Mouse (Mus musculus): ENCODE results near the gene Plekho2. TPM values are rescaled to one million over a fixed set of nuclear protein-coding genes. Genes with fewer than 3 reads are reported as not detected.

Plekho2 gene
- total and polyA plus RNA-seq, 3 experiments = 7.6 to 12.9 TPM; not detected in 1

DNA sequence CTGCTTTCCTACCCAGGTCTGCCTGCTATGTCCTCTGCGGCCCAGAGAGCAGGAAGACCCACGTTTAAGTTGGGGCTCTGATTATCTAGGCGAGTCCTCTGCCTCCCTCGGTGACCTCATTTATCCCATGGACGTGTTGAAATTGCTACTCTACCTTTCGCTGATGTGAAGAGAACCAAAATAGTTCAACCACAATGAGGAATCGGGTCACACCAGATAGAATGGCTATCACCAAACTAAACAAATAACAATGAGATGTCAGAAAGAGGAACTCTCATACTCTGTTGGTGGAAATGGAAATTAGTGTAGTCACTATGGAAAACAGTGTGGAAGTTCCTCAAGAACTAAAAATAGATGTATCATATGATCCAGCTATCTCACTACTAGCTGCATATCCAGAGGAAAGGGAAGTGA lies 37.7 kb downstream of the Plekho2 start (continued):
- TF ChIP-seq SMC3 (IDR thresholded peaks at IDR 0.05; ENCODE audit: low read depth, low read length) = no peak

DNA sequence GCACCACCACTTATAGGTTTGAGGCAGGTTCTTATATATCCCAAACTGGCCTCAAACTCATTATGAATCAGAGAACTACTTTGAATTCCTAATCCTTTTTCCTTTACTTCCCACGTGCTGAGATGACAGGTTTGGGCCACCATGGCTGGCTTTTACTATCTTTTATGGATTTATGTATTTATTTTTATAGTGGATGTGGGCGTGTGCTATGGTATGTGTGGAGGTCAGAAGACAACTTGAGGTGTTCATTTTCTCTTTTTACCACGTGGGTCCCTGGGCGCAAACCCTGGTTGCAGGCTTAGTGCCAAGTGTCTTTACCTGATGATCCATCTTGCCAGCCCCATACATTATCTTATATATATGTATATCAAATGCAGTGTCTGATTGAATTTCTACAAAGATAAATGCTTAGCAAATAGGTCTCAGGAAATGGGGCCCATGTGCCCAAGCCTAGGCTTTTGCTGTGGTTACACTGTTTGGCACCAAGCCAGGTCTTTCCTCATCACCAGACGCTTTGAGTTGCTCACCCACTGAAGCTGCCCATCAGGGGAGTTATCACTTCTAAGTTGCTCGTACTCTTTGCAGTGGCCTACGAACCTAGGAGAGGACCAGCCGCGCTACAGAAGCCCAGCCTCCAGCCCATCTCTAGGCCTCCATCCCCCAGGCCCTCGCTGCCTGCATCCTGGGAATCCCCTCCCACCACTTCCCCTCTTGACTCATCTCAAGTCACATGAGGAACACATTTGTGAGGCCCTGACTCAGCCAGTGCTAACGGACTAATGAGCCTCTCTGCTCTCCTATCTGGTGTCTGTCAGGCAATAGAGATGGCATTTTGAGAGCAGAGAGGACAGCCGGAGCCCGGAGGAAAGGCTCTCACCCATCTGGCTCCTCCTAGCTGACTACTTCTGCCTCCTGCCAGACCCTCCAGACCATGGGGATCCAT lies 38.4 kb downstream of the Plekho2 start:
- peaks cover 5 to 28% of the 10 kb centered on the region in 2 experiments for H3K4me1 ChIP-seq (ENCODE audit: control insufficient read depth in 1 of 2, insufficient read depth in 2 of 2, low read length in 2 of 2)
- H3K27me3 ChIP-seq (ENCODE audit: control insufficient read depth in 1 of 2, insufficient read depth in 2 of 2, low read length in 2 of 2) = no peaks in the 10 kb centered on the region
- peak overlapping the region; percentile 94 for H3K27ac ChIP-seq (ENCODE audit: control insufficient read depth, low read depth, low read length)
- peak overlapping the region; percentile 25 to 31 for H3K4me3 ChIP-seq (ENCODE audit: control insufficient read depth in 1 of 2, insufficient read depth in 1 of 2, low read depth in 2 of 2, low read length in 2 of 2)
- peak overlapping the region; percentile 54 for H3K9ac ChIP-seq (ENCODE audit: control insufficient read depth, low read depth, low read length, poor library complexity, severe bottlenecking)
- peaks cover 0 to 24% of the 10 kb centered on the region in 2 experiments; a peak in 2 of 4 replicates for H3K36me3 ChIP-seq (ENCODE audit: control insufficient read depth in 1 of 2, insufficient read depth in 2 of 2, low read length in 2 of 2)
- DNase-seq (ENCODE audit: low read depth, low spot score) = peak; percentile 95
- H3K79me2 ChIP-seq (ENCODE audit: control insufficient read depth, insufficient read depth, low read length, poor library complexity) = no peaks in the 10 kb centered on the region
- no peaks in the 10 kb centered on the region for H3K9me3 ChIP-seq (replicated peaks; ENCODE audit: insufficient read depth, low read length)
- TF ChIP-seq GATA1 (IDR thresholded peaks at IDR 0.05; ENCODE audit: low read depth, low read length) = peak; percentile 58
- TF ChIP-seq CHD2 (IDR thresholded peaks at IDR 0.05; ENCODE audit: low read length) = no peak
- TF ChIP-seq POLR2A (IDR thresholded peaks at IDR 0.05; ENCODE audit: control insufficient read depth in 1 of 2, insufficient read depth in 1 of 2, low read depth in 1 of 2, low read length in 2 of 2, poor library complexity in 1 of 2) = peak in 1 of 2 experiments; percentile 62; a peak in 2 of 4 replicates
- TF ChIP-seq HCFC1 (IDR thresholded peaks at IDR 0.05; ENCODE audit: low read depth, low read length) = peak; percentile 50; the same call in 1 of the 2 replicates
- 0 out of 2 replicates have a peak, but pooled peaks have one; percentile 42 for TF ChIP-seq MYB (IDR thresholded peaks at IDR 0.05; ENCODE audit: low read depth, low read length)
- TF ChIP-seq USF1 (IDR thresholded peaks at IDR 0.05; ENCODE audit: low read depth, low read length) = peak; percentile 84
- 0 out of 2 replicates have a peak, but pooled peaks have one; percentile 44 for TF ChIP-seq ZKSCAN1 (IDR thresholded peaks at IDR 0.05; ENCODE audit: low read depth, low read length)
- 0 out of 2 replicates have a peak, but pooled peaks have one; percentile 72 for TF ChIP-seq POLR2AphosphoS5 (IDR thresholded peaks at IDR 0.05; ENCODE audit: borderline replicate concordance, low read depth, low read length)
- no peak for TF ChIP-seq NRF1 (IDR thresholded peaks at IDR 0.05; ENCODE audit: insufficient read depth, low read depth, low read length, poor library complexity, severe bottlenecking)
- no peak for TF ChIP-seq ELF1 (IDR thresholded peaks at IDR 0.05; ENCODE audit: low read depth, low read length)
- 0 out of 2 replicates have a peak, but pooled peaks have one; percentile 46 for TF ChIP-seq ZMIZ1 (IDR thresholded peaks at IDR 0.05; ENCODE audit: low read depth, low read length)
- TF ChIP-seq SMC3 (IDR thresholded peaks at IDR 0.05; ENCODE audit: low read depth, low read length) = 0 out of 2 replicates have a peak, but pooled peaks have one; percentile 3
- peak; percentile 57 to 62 for TF ChIP-seq EP300 (IDR thresholded peaks at IDR 0.05; ENCODE audit: low read depth in 1 of 2, low read length in 2 of 2)
- no peak; the same call in 1 of the 2 replicates for TF ChIP-seq TAL1 (IDR thresholded peaks at IDR 0.05; ENCODE audit: low read length)
- TF ChIP-seq POLR2AphosphoS2 (IDR thresholded peaks at IDR 0.05; ENCODE audit: low read length) = peak; percentile 18; the same call in 1 of the 2 replicates
- TF ChIP-seq RAD21 (IDR thresholded peaks at IDR 0.05; ENCODE audit: low read depth, low read length) = no peak
- 0 out of 2 replicates have a peak, but pooled peaks have one; percentile 57 for TF ChIP-seq MAZ (IDR thresholded peaks at IDR 0.05; ENCODE audit: low read depth, low read length)
- no peak for TF ChIP-seq UBTF (IDR thresholded peaks at IDR 0.05; ENCODE audit: borderline replicate concordance, insufficient read depth, low read depth, low read length)
- TF ChIP-seq GABPA (IDR thresholded peaks at IDR 0.05; ENCODE audit: low read depth, low read length) = no peak
- peak; percentile 74 for TF ChIP-seq MAX (IDR thresholded peaks at IDR 0.05; ENCODE audit: low read length)
- 0 out of 2 replicates have a peak, but pooled peaks have one; percentile 12 for TF ChIP-seq ZNF384 (IDR thresholded peaks at IDR 0.05; ENCODE audit: low read depth, low read length)
- TF ChIP-seq RCOR1 (IDR thresholded peaks at IDR 0.05; ENCODE audit: low read depth, low read length) = peak; percentile 68
- no peak; the same call in 1 of the 2 replicates for TF ChIP-seq ZC3H11A (IDR thresholded peaks at IDR 0.05; ENCODE audit: low read depth, low read length)
- peak; percentile 46 for TF ChIP-seq TCF12 (IDR thresholded peaks at IDR 0.05; ENCODE audit: low read depth, low read length)
- no peak for TF ChIP-seq E2F4 (IDR thresholded peaks at IDR 0.05; ENCODE audit: borderline replicate concordance, low read depth, low read length)
- 0 out of 2 replicates have a peak, but pooled peaks have one; percentile 24 for TF ChIP-seq JUND (IDR thresholded peaks at IDR 0.05; ENCODE audit: low read depth, low read length)
- TF ChIP-seq MXI1 (IDR thresholded peaks at IDR 0.05; ENCODE audit: low read depth, low read length) = peak; percentile 79
- TF ChIP-seq MAFK (IDR thresholded peaks at IDR 0.05; ENCODE audit: borderline replicate concordance, low read depth, low read length) = peak; percentile 56; the same call in 1 of the 2 replicates
- TF ChIP-seq USF2 (IDR thresholded peaks at IDR 0.05; ENCODE audit: borderline replicate concordance in 1 of 2, insufficient read depth in 1 of 2, low read depth in 1 of 2, low read length in 2 of 2) = peak in 1 of 2 experiments; percentile 24; a peak in 1 of 4 replicates
- peak; percentile 94 for TF ChIP-seq BHLHE40 (IDR thresholded peaks at IDR 0.05; ENCODE audit: borderline replicate concordance, low read depth, low read length)
- TF ChIP-seq KAT2A (conservative IDR thresholded peaks at IDR 0.05; ENCODE audit: low read depth, low read length) = no peak

Measured in MEL (cell line).